Mouse (Mus musculus) 3134 (cell line): ENCODE measurements around the gene Nfic.

Experiments
- DNase-seq: peaks from one replicate; pipeline ENCODE4 v3.0.0-alpha.2; 2011; ENCODE audit warnings: low spot score; ENCODE audit not compliant: insufficient read length; ENCODE audit errors: extremely low read depth

Nfic gene

GRCm38 (mm10) chr10:81432169-81432867, 23.1 kb downstream of the Nfic start:
- no peak for DNase-seq

GRCm38 (mm10) chr10:81431526-81432168, 23.8 kb downstream of the Nfic start:
- peak; percentile 71 for DNase-seq

GRCm38 (mm10) chr10:81430831-81431525, 24.5 kb downstream of the Nfic start:
- DNase-seq, result peak; percentile 78

GRCm38 (mm10) chr10:81430141-81430830, 25.1 kb downstream of the Nfic start:
- DNase-seq, result peak; percentile 77

- peak; percentile 86 for DNase-seq
Observed at GRCm38 (mm10) chr10:81429605-81430061, 25.8 kb downstream of the Nfic start.

- DNase-seq, result no peak
Observed at GRCm38 (mm10) chr10:81429092-81429491, 26.3 kb downstream of the Nfic start.

GRCm38 (mm10) chr10:81428507-81428870, 26.9 kb downstream of the Nfic start:
- DNase-seq, result no peak

- no peak for DNase-seq
Observed at GRCm38 (mm10) chr10:81427804-81428506, 27.5 kb downstream of the Nfic start.

- DNase-seq, result no peak
Observed at GRCm38 (mm10) chr10:81427327-81427726, 28.1 kb downstream of the Nfic start.

- DNase-seq, result peak; percentile 80
Observed at GRCm38 (mm10) chr10:81426897-81427296, 28.5 kb downstream of the Nfic start.

- peak; percentile 69 for DNase-seq
Observed at GRCm38 (mm10) chr10:81426081-81426671, 29.3 kb downstream of the Nfic start.

GRCm38 (mm10) chr10:81425236-81425850, 30.1 kb downstream of the Nfic start:
- peak; percentile 80 for DNase-seq

- peak; percentile 88 for DNase-seq
Observed at GRCm38 (mm10) chr10:81424246-81425051, 31.0 kb downstream of the Nfic start.

GRCm38 (mm10) chr10:81423476-81424245, 31.8 kb downstream of the Nfic start:
- DNase-seq, result no peak

GRCm38 (mm10) chr10:81422661-81423217, 32.7 kb downstream of the Nfic start:
- DNase-seq, result no peak

GRCm38 (mm10) chr10:81422191-81422590, 33.2 kb downstream of the Nfic start:
- no peak for DNase-seq

GRCm38 (mm10) chr10:81421797-81422100, 33.7 kb downstream of the Nfic start:
- peak; percentile 62 for DNase-seq
